In genomic region chr4:3419920-3420499, GRCm38 (mm10) we compare ENCODE assay signal across 8 mouse cellular contexts.
DNase-seq lines count a peak whose midpoint lies in the region; ATAC-seq lines count a peak whose summit lies in the region.

No protein-coding gene starts in this region.

- H3K4me1 ChIP-seq in heart, embryonic 11.5 days (ENCODE audit: control insufficient read depth, insufficient read depth, low read length) = no peaks in the 10 kb centered on the region

- H3K9me3 ChIP-seq in heart, embryonic 11.5 days (replicated peaks; ENCODE audit: control insufficient read depth, low read length) = no peaks in the 10 kb centered on the region; the same call in 1 of the 2 replicates

- H3K9ac ChIP-seq in heart, embryonic 11.5 days (ENCODE audit: low read depth, low read length) = no peak overlapping the region

- peak; percentile 16 to 58 for DNase-seq in heart, adult 18-20 months
- DNase-seq in CD4-positive helper T cell, adult 2 months (ENCODE audit: low read depth, low spot score) = peak; percentile 13
- DNase-seq in adrenal gland, postnatal 10 days = peak; percentile 60
- peak; percentile 3 to 38 for DNase-seq in frontal cortex, postnatal 36 days (ENCODE audit: low spot score in 2 of 2)
- DNase-seq in kidney, postnatal 4 days = peak; percentile 66 to 75
- peak; percentile 32 for DNase-seq in lung, postnatal 25 days (ENCODE audit: low spot score)
- peak; percentile 61 for DNase-seq in yolk sac, embryonic 10.5 days (ENCODE audit: low spot score)

- WGBS in heart, embryonic 11.5 days (ENCODE audit: insufficient replicate concordance) = 24% methylated on average over 3 of the region's 3 CpGs

- no peak overlapping the region for H3K27ac ChIP-seq in heart, embryonic 11.5 days (ENCODE audit: low read depth, low read length)

- no peak overlapping the region for H3K4me2 ChIP-seq in heart, embryonic 11.5 days

- no peak overlapping the region for H3K4me3 ChIP-seq in heart, embryonic 11.5 days (ENCODE audit: low read depth, low read length)

- H3K36me3 ChIP-seq in heart, embryonic 11.5 days (ENCODE audit: control insufficient read depth, insufficient read depth, low read length) = no peaks in the 10 kb centered on the region

- H3K27me3 ChIP-seq in heart, embryonic 11.5 days (ENCODE audit: control insufficient read depth, insufficient read depth, low read length) = no peaks in the 10 kb centered on the region

- ATAC-seq in heart, embryonic 11.5 days (replicated peaks; ENCODE audit: insufficient number of reproducible peaks, low FRiP score, low TSS enrichment) = no peak

Comparison
In these comparisons a context has a peak if more than half of its experiments do, and no peak if none do; other contexts are left out.
1. DNase-seq: peak in every context shown above with its lines; median percentile 70 in kidney, postnatal 4 days; 61 in yolk sac, embryonic 10.5 days; 60 in adrenal gland, postnatal 10 days; 37 in heart, adult 18-20 months; 32 in lung, postnatal 25 days; 20 in frontal cortex, postnatal 36 days; 13 in CD4-positive helper T cell, adult 2 months.